Mouse (Mus musculus) retina, postnatal 7 days (tissue): ENCODE measurements at regions not wholly inside any gene's neighbourhood (a gene's known extent, or its start where the extent isn't known, plus 50 kb on each side); places are given as distances from the start of the nearest gene placed in this dataset.

ENCODE experiments used
- DNase-seq: peaks from one replicate; pipeline ENCODE4 v3.0.0-alpha.2; 2012; ENCODE audit warnings: low read depth, low spot score

- DNase-seq, result no peak
Measured at GRCm38 (mm10) chr16:93533205-93533604, 70.7 kb downstream of the Setd4 start.

GRCm38 (mm10) chr16:93531937-93532336 is 71.9 kb downstream of the Setd4 start:
- no peak for DNase-seq

- DNase-seq, result no peak
Measured at GRCm38 (mm10) chr16:93522485-93522884, 81.4 kb downstream of the Setd4 start.

- no peak for DNase-seq
Measured at GRCm38 (mm10) chr16:93520481-93520880, 83.4 kb downstream of the Setd4 start.

GRCm38 (mm10) chr16:93518620-93519019 is 85.2 kb downstream of the Setd4 start:
- DNase-seq, result no peak

- DNase-seq, result no peak
Measured at GRCm38 (mm10) chr16:93516793-93517192, 87.1 kb downstream of the Setd4 start.

- DNase-seq, result no peak
Measured at GRCm38 (mm10) chr16:93515456-93515941, 88.4 kb downstream of the Setd4 start.

GRCm38 (mm10) chr16:93513616-93514041 is 90.2 kb downstream of the Setd4 start:
- DNase-seq, result no peak

- no peak for DNase-seq
Measured at GRCm38 (mm10) chr16:93511988-93512387, 91.9 kb downstream of the Setd4 start.

- DNase-seq, result no peak
Measured at GRCm38 (mm10) chr16:93511517-93511916, 92.3 kb downstream of the Setd4 start.

GRCm38 (mm10) chr16:93498800-93499199 is 105.1 kb downstream of the Setd4 start:
- DNase-seq, result no peak

- DNase-seq, result no peak
Measured at GRCm38 (mm10) chr16:93493337-93494002, 110.4 kb downstream of the Setd4 start.

GRCm38 (mm10) chr16:93486646-93487550 is 117.0 kb downstream of the Setd4 start:
- no peak for DNase-seq

GRCm38 (mm10) chr16:93469957-93470356 is 133.9 kb downstream of the Setd4 start:
- DNase-seq, result no peak

GRCm38 (mm10) chr16:93465741-93466140 is 138.1 kb downstream of the Setd4 start:
- no peak for DNase-seq

GRCm38 (mm10) chr16:93464898-93465297 is 139.0 kb downstream of the Setd4 start:
- no peak for DNase-seq

GRCm38 (mm10) chr16:93463405-93463804 is 140.5 kb downstream of the Setd4 start:
- DNase-seq, result no peak

GRCm38 (mm10) chr16:93462286-93462610 is 141.6 kb downstream of the Setd4 start:
- no peak for DNase-seq

- no peak for DNase-seq
Measured at GRCm38 (mm10) chr16:93461406-93462285, 142.2 kb downstream of the Setd4 start.

- DNase-seq, result no peak
Measured at GRCm38 (mm10) chr16:93459497-93460240, 144.2 kb downstream of the Setd4 start.
